Mouse (Mus musculus): ENCODE measurements around the gene Slc22a13. TPM values are rescaled to one million over a fixed set of nuclear protein-coding genes. Genes with fewer than 3 reads are reported as not detected.

Gene Slc22a13
- not detected for polyA plus RNA-seq (2014; fragmentation: Illumina TruSeq; extraction: RNeasy Lipid Tissue Mini Kit (QIAGEN cat#74804); ENCODE audit: low read depth, low replicate concordance)

DNA sequence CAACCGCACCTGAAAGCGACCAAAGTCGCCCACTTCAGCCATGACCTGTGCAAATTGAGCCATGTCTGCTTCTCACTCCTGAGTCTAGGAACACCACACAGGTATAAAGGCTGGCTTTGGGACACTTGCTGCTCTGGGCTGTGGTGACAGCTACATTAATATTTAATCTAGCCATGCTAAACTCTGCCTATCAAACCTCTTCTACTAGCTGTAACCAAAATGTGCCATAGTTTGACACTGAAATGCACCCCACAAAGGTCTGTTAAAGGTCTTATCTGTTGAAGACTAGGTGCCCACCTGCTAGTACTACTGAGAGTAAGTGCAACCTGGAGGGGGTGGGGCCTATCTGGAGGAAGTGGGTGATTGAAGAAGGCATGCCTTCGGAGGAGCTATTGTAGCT lies at the start of gene Slc22a13:
Slc22a13 (minus strand) TSS at position 101 of the 400 bp plus-strand sequence.

GRCm38 (mm10) chr9:119158861-119159260 lies 50.0 kb downstream of the Slc22a13 start, which contains the start of gene Gm47289:
TSS of gene Gm47289 (plus strand) at chr9:119159161.

DNA sequence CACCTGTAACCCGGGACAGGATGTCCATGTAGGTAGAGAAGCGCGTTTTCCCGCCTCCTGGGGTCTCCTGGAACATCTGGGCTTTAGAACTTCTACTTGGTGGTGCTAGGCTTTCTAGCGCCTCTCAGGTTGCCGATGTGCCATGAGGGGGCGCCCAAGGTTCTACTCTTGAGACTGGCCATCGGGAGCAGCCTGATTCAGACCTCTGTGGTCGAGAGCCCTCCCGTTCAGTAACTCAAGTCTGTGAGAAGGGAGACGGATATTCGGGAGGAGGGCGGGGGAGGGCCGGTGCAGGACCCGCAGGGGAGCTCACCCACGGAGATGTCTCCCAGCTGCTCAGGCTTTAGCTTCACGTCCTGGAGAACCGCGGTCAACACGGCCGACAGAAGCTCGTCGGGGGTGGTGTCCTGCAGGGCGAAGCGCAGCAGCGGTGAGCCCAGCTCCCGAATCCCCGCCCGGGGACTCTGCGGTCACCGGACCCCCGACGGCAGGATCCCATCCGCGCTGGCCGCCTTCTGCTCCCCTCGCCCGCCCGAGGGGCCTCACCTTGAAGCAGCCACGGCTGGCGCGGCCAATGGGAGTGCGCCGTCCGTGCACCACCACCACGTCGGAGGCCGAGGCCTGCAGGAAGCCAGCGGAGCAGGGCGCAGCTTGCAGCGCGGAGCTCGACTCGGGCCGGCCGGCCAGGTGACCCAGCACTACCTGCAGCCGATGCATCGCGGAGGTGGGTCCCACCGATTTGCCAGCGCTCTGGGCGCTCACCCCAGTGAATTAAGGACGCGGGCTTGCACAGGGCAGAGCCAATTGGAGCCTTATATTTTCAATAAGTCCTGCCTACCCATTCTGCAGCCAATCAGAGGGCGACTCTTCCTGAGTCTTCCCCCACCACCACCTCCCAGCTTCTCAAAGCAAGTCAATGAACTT lies 52.4 kb downstream of the Slc22a13 start, which contains the start of gene Acaa1b:
Acaa1b (minus strand) TSS at position 816 of the 924 bp plus-strand sequence.

Other genes with a start within 250 kb of the Slc22a13 start
- 3.2 TPM for gene Vill, start 156.3 kb downstream of the Slc22a13 start, polyA plus RNA-seq (2014; fragmentation: Illumina TruSeq; extraction: RNeasy Lipid Tissue Mini Kit (QIAGEN cat#74804); ENCODE audit: low read depth, low replicate concordance)
- gene Plcd1, start 115.6 kb downstream of the Slc22a13 start, polyA plus RNA-seq (2014; fragmentation: Illumina TruSeq; extraction: RNeasy Lipid Tissue Mini Kit (QIAGEN cat#74804); ENCODE audit: low read depth, low replicate concordance): 1.1 TPM
- 0.16 TPM for gene Dlec1, start 106.6 kb downstream of the Slc22a13 start, polyA plus RNA-seq (2014; fragmentation: Illumina TruSeq; extraction: RNeasy Lipid Tissue Mini Kit (QIAGEN cat#74804); ENCODE audit: low read depth, low replicate concordance)
- gene Acaa1b, start 52.0 kb downstream of the Slc22a13 start, polyA plus RNA-seq (2014; fragmentation: Illumina TruSeq; extraction: RNeasy Lipid Tissue Mini Kit (QIAGEN cat#74804); ENCODE audit: low read depth, low replicate concordance): not detected
- gene Gm47289, start 49.9 kb downstream of the Slc22a13 start, polyA plus RNA-seq (2014; fragmentation: Illumina TruSeq; extraction: RNeasy Lipid Tissue Mini Kit (QIAGEN cat#74804); ENCODE audit: low read depth, low replicate concordance): not detected
- gene Oxsr1, start 113.3 kb upstream of the Slc22a13 start, polyA plus RNA-seq (2014; fragmentation: Illumina TruSeq; extraction: RNeasy Lipid Tissue Mini Kit (QIAGEN cat#74804); ENCODE audit: low read depth, low replicate concordance): 57.5 TPM
- 7.2 TPM for gene Acaa1a, start 130.6 kb upstream of the Slc22a13 start, polyA plus RNA-seq (2014; fragmentation: Illumina TruSeq; extraction: RNeasy Lipid Tissue Mini Kit (QIAGEN cat#74804); ENCODE audit: low read depth, low replicate concordance)
- 8.8 TPM for gene Myd88, start 132.3 kb upstream of the Slc22a13 start, polyA plus RNA-seq (2014; fragmentation: Illumina TruSeq; extraction: RNeasy Lipid Tissue Mini Kit (QIAGEN cat#74804); ENCODE audit: low read depth, low replicate concordance)
- gene Xylb, start 148.3 kb upstream of the Slc22a13 start, polyA plus RNA-seq (2014; fragmentation: Illumina TruSeq; extraction: RNeasy Lipid Tissue Mini Kit (QIAGEN cat#74804); ENCODE audit: low read depth, low replicate concordance): 3.6 TPM
- not detected for gene Slc22a14, start 156.5 kb upstream of the Slc22a13 start, polyA plus RNA-seq (2014; fragmentation: Illumina TruSeq; extraction: RNeasy Lipid Tissue Mini Kit (QIAGEN cat#74804); ENCODE audit: low read depth, low replicate concordance)
- gene Acvr2b, start 193.0 kb upstream of the Slc22a13 start, polyA plus RNA-seq (2014; fragmentation: Illumina TruSeq; extraction: RNeasy Lipid Tissue Mini Kit (QIAGEN cat#74804); ENCODE audit: low read depth, low replicate concordance): 1.1 TPM
- gene Exog, start 235.8 kb upstream of the Slc22a13 start, polyA plus RNA-seq (2014; fragmentation: Illumina TruSeq; extraction: RNeasy Lipid Tissue Mini Kit (QIAGEN cat#74804); ENCODE audit: low read depth, low replicate concordance): 2.1 TPM

All from sigmoid colon, adult 10 weeks (tissue).